Mouse (Mus musculus) liver, postnatal 0 days (tissue): ENCODE results near the gene Flnb. TPM values are rescaled to one million over a fixed set of nuclear protein-coding genes. Genes with fewer than 3 reads are reported as not detected.

Source experiments
- ATAC-seq: fragments of 200-750 bp; cut with Nextera tagmentation; 2 replicates; pipeline ENCODE4 v1.8.0; 2017; ENCODE audit warnings: mild to moderate bottlenecking, moderate library complexity
- DNase-seq: peaks from one replicate; pipeline ENCODE4 v3.0.0-alpha.2; 2016
- H3K27ac ChIP-seq: fragments of 300-500 bp; sonication (generic); 2 replicates; pipeline ENCODE4 v1.5.1; 2014; ENCODE audit warnings: antibody characterized with exemption, moderate library complexity, mild to moderate bottlenecking, low read depth
- H3K27me3 ChIP-seq: fragments of 300-500 bp; sonication (generic); 2 replicates; pipeline ENCODE4 v1.6.1; 2014; ENCODE audit warnings: low read length, control low read depth, mixed read lengths; ENCODE audit not compliant: insufficient read depth
- H3K36me3 ChIP-seq: fragments of 300-500 bp; sonication (generic); replicated peaks from 2 replicates; pipeline ENCODE4 v1.6.1; 2014; ENCODE audit warnings: mild to moderate bottlenecking, control low read depth, low read length, moderate library complexity, mixed read lengths; ENCODE audit not compliant: insufficient read depth
- H3K4me1 ChIP-seq: fragments of 300-500 bp; sonication (generic); 2 replicates; pipeline ENCODE4 v1.6.1; 2014; ENCODE audit warnings: antibody characterized with exemption, mild to moderate bottlenecking, control low read depth; ENCODE audit not compliant: insufficient read depth
- H3K4me2 ChIP-seq: fragments of 300-500 bp; sonication (generic); 2 replicates; pipeline ENCODE4 v1.6.1; 2014; ENCODE audit warnings: low read depth, mild to moderate bottlenecking, low read length, moderate library complexity, mixed read lengths
- H3K4me3 ChIP-seq: fragments of 300-500 bp; sonication (generic); 2 replicates; pipeline ENCODE4 v1.5.1; 2014; ENCODE audit warnings: low read depth, low read length
- H3K9ac ChIP-seq: fragments of 300-500 bp; sonication (generic); replicated peaks from 2 replicates; pipeline ENCODE4 v1.6.1; 2014; ENCODE audit warnings: mild to moderate bottlenecking, moderate library complexity
- H3K9me3 ChIP-seq: fragments of 300-500 bp; sonication (generic); 2 replicates; pipeline ENCODE4 v1.6.1; 2016; ENCODE audit warnings: mild to moderate bottlenecking, control low read depth, low read length, mixed read lengths
- CTCF ChIP-seq: sonication (generic); IDR thresholded peaks from 2 replicates; pipeline ENCODE4 v1.5.1; 2016; ENCODE audit warnings: antibody characterized with exemption, low read depth
- EP300 ChIP-seq: IDR thresholded peaks from 2 replicates; pipeline ENCODE4 v1.6.1; 2016; ENCODE audit warnings: antibody characterized with exemption, low read depth, mild to moderate bottlenecking
- WGBS: fragments of 180-500 bp; shearing (Covaris S2); extraction: QIAGEN DNeasy Blood & Tissue Kit; methylation state at CpG from one replicate; pipeline ENCODE4 v1.1.7; 2014; ENCODE audit not compliant: insufficient replicate concordance; 5-methylcytosine and 5-hydroxymethylcytosine counted together
- polyA plus RNA-seq: library from polyadenylated mRNA; unstranded; fragments of >200 nt; fragmentation: Nextera tagmentation; extraction: Ambion mirVana; gene quantifications from 2 replicates; pipeline ENCODE4 v1.2.1, GENCODE M21; 2015

The Flnb gene
- polyA plus RNA-seq, 1 experiment from 2014 or later = 2.9 TPM

DNA sequence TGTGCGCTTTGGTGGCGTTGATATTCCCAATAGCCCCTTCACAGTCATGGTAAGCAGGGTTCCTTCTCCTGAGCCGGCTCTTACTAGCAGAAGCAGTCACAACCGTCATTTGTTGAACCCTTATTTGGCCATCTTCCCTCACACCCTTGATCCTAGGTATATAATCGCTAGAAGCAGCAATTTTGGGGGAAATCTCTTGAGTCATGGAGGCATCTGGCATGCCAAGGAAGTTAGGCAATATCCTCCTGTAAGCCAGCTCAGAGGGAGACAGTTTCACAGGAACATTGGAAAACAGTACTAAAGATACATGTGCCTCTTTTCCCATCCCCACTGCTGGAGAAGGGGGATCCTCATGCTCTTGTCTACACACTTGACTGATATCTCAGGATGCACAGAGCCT, 101.6 kb downstream of the Flnb start:
- no peak for TF ChIP-seq CTCF
- no peak for TF ChIP-seq EP300
- WGBS = 67% methylated on average over 5 of the region's 5 CpGs
- Histone ChIP-seq H3K27ac (0 out of 2 replicates have a peak overlapping the region, but pooled peaks have one; percentile 24), H3K9ac (no peak overlapping the region), H3K4me1 (peaks cover 19% of the 10 kb centered on the region), H3K4me3 (no peak overlapping the region), H3K36me3 (peaks cover 24% of the 10 kb centered on the region), H3K4me2 (no peak overlapping the region), H3K9me3 (no peaks in the 10 kb centered on the region), H3K27me3 (no peaks in the 10 kb centered on the region)
- no peak for DNase-seq
- no peak for ATAC-seq

- Histone ChIP-seq H3K27me3 (no peaks in the 10 kb centered on the region), H3K36me3 (peaks cover 24% of the 10 kb centered on the region), H3K4me3 (no peak overlapping the region), H3K9me3 (no peaks in the 10 kb centered on the region), H3K27ac (no peak overlapping the region), H3K9ac (no peak overlapping the region), H3K4me1 (peaks cover 19% of the 10 kb centered on the region), H3K4me2 (no peak overlapping the region)
- DNase-seq = no peak
- TF ChIP-seq EP300 (no peak), CTCF (no peak)
- WGBS = 67% methylated on average over 4 of the region's 4 CpGs
- ATAC-seq = no peak
Measured at GRCm38 (mm10) chr14:7919921-7920320, 102.2 kb downstream of the Flnb start.

DNA sequence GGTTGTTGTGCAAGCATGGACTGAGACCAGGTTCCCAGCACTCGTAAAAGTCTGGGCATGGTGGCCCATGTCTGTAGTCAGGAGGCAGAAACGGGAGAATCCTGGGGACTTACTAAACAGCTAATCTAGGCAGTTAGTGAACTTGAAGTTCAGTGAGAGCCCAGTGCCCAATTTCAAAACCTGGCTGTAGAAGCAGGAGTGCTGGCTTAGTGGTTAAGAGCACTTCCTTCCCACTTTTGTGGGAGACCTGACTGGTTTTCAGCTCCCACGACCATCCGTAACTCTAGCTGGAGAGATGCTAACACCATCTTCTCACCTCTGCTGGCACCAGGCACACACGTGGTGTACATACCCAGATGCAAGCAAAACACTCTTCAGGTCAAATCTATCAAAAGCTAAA, 103.7 kb downstream of the Flnb start:
- Histone ChIP-seq H3K4me2 (no peak overlapping the region), H3K4me3 (no peak overlapping the region), H3K36me3 (peaks cover 27% of the 10 kb centered on the region), H3K9me3 (no peaks in the 10 kb centered on the region), H3K4me1 (peaks cover 19% of the 10 kb centered on the region), H3K27me3 (no peaks in the 10 kb centered on the region), H3K9ac (no peak overlapping the region), H3K27ac (no peak overlapping the region)
- DNase-seq = no peak
- WGBS = 39% methylated on average over 5 of the region's 5 CpGs
- no peak for TF ChIP-seq CTCF
- no peak for TF ChIP-seq EP300
- no peak for ATAC-seq

DNA sequence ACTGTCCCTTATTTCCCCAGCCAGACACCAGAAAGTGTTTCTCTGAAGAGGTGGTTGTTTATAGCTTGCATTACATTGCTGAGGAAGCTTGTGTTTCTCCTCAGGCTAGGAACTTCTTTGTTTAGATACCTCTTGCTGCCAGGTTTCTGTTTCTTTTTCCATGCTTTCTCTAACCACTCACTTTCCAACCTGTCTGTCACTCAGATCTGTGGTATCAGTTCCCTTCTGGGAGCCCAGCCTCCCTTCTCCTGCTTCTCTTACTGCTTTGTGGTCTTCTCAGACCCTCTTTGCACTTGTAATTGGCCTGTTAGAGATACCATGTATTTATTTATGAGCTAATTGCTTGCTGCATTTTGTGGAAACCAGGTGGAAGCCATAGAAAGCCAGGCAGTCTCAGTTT, 105.9 kb downstream of the Flnb start:
- peaks cover 18% of the 10 kb centered on the region for H3K36me3 ChIP-seq
- H3K27ac ChIP-seq = no peak overlapping the region
- no peak for ATAC-seq
- no peak overlapping the region for H3K4me2 ChIP-seq
- no peaks in the 10 kb centered on the region for H3K27me3 ChIP-seq
- H3K4me3 ChIP-seq = no peak overlapping the region
- no peak for DNase-seq
- H3K4me1 ChIP-seq = peaks cover 11% of the 10 kb centered on the region
- no peaks in the 10 kb centered on the region for H3K9me3 ChIP-seq
- no peak overlapping the region for H3K9ac ChIP-seq
- TF ChIP-seq EP300 = no peak
- no peak for TF ChIP-seq CTCF

GRCm38 (mm10) chr14:7928362-7928761, 110.6 kb downstream of the Flnb start:
- no peaks in the 10 kb centered on the region for H3K4me1 ChIP-seq
- H3K4me3 ChIP-seq = no peak overlapping the region
- H3K9me3 ChIP-seq = no peaks in the 10 kb centered on the region
- DNase-seq (no peak), ATAC-seq (no peak)
- H3K27ac ChIP-seq = no peak overlapping the region
- no peaks in the 10 kb centered on the region for H3K27me3 ChIP-seq
- TF ChIP-seq CTCF (no peak), EP300 (no peak)
- no peak overlapping the region for H3K4me2 ChIP-seq
- no peak overlapping the region for H3K9ac ChIP-seq
- WGBS = 30% methylated on average over 1 of the region's 1 CpGs
- H3K36me3 ChIP-seq = peaks cover 37% of the 10 kb centered on the region

DNA sequence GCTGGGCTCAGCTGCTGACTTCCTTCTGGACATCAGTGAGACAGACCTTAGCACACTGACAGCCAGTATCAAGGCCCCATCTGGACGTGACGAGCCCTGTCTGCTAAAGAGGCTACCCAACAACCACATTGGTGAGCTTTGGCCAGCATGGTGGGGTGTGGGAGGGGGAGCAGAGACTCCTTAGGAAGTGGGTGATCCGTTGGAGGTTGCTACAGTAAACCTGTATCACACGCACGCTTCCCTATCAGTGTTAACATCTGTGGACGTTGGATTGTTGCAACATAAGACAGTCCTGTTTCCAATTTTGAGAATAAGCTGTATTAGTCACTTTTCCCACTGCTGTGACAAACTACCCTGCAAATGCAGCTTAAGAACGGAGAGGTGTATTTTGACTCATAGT, 111.3 kb downstream of the Flnb start:
- 37% methylated on average over 7 of the region's 7 CpGs for WGBS
- no peaks in the 10 kb centered on the region for H3K4me1 ChIP-seq
- ATAC-seq = no peak
- DNase-seq = no peak
- no peaks in the 10 kb centered on the region for H3K9me3 ChIP-seq
- no peak overlapping the region for H3K9ac ChIP-seq
- no peak overlapping the region for H3K4me2 ChIP-seq
- H3K27me3 ChIP-seq = no peaks in the 10 kb centered on the region
- no peak overlapping the region for H3K27ac ChIP-seq
- TF ChIP-seq EP300 = no peak
- no peak for TF ChIP-seq CTCF
- H3K4me3 ChIP-seq = no peak overlapping the region
- H3K36me3 ChIP-seq = peaks cover 38% of the 10 kb centered on the region

- peaks cover 34% of the 10 kb centered on the region for H3K36me3 ChIP-seq
- no peak for DNase-seq
- no peak for ATAC-seq
- H3K9me3 ChIP-seq = no peaks in the 10 kb centered on the region
- H3K4me1 ChIP-seq = no peaks in the 10 kb centered on the region
- H3K27me3 ChIP-seq = no peaks in the 10 kb centered on the region
- no peak overlapping the region for H3K27ac ChIP-seq
- H3K4me3 ChIP-seq = no peak overlapping the region
- TF ChIP-seq CTCF = no peak
- no peak for TF ChIP-seq EP300
- H3K4me2 ChIP-seq = no peak overlapping the region
- 75% methylated on average over 4 of the region's 4 CpGs for WGBS
- H3K9ac ChIP-seq = no peak overlapping the region
Measured at GRCm38 (mm10) chr14:7932151-7932550, 114.4 kb downstream of the Flnb start.
